Mouse (Mus musculus) heart, adult 2 months (tissue): ENCODE measurements around the gene Naxe.

Experiments
- CTCF ChIP-seq: fragments of 200-600 bp; IDR thresholded peaks from 2 replicates; pipeline ENCODE4 v1.8.1; 2022; ENCODE audit warnings: antibody characterized with exemption, mild to moderate bottlenecking, moderate library complexity
- EP300 ChIP-seq: fragments of 200-500 bp; IDR thresholded peaks from 2 replicates; pipeline ENCODE4 v1.6.1; 2011; ENCODE audit warnings: low read depth, low read length, control low read depth; ENCODE audit not compliant: insufficient read depth
- POLR2A ChIP-seq: fragments of 200-500 bp; IDR thresholded peaks from 2 replicates; pipeline ENCODE4 v1.6.1; 2011; ENCODE audit warnings: mild to moderate bottlenecking, low read depth, low read length, control low read depth; ENCODE audit not compliant: insufficient read depth

DNA sequence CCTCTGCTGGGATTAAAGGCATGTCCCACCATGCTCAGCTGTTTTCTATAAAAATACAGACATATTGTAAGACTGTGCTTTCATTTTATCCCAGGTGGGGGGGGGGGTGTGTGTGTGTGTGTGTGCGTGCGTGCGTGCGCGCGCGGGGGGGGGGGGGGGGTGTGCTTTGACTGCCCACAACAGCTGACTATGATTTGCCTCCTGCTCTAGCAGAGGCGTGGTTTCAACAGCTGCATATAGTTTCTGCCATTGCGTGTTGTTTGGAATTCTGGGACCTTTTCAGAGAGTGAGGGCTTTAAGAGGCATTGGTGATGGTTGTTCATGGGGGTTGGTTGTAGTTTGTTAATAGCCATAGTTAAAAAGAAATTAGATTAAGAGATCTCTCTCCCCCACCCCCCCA, 27.2 kb upstream of the Naxe start:
- TF ChIP-seq CTCF: no peak
- TF ChIP-seq POLR2A: no peak
- no peak for TF ChIP-seq EP300
